13 mouse cellular contexts compared by ENCODE assay signal in genomic region chr6:24585431-24586310, GRCm38 (mm10). TPM values are rescaled to one million over a fixed set of nuclear protein-coding genes. Genes with fewer than 3 reads are reported as not detected.
DNase-seq lines count a peak whose midpoint lies in the region; ATAC-seq lines count a peak whose summit lies in the region.
"Had no signal": no experiment of that assay in that cellular context is flagged by ENCODE, and none has a peak within 500 bp of the region (broad histone marks: within the 10 kb centered on the region; RNA-seq: fewer than 3 reads in every experiment).

No protein-coding gene starts in this region.

- no peaks in the 10 kb centered on the region for H3K27me3 ChIP-seq in intestine, embryonic 15.5 days (replicated peaks)
- H3K27me3 ChIP-seq: liver, embryonic 12.5 days; midbrain, embryonic 15.5 days had no signal

- peak; percentile 36; the same call in 1 of the 2 replicates for ATAC-seq in intestine, embryonic 15.5 days
- ATAC-seq: activated CD4-positive, CD25-positive, alpha-beta regulatory T cell, adult 4 months; forebrain, embryonic 16.5 days; liver, embryonic 12.5 days; midbrain, embryonic 15.5 days had no signal

- H3K9ac ChIP-seq in intestine, embryonic 15.5 days, result no peak overlapping the region
- H3K9ac ChIP-seq: liver, embryonic 12.5 days; midbrain, embryonic 15.5 days had no signal

- H3K4me1 ChIP-seq in brown adipose tissue, adult 24 weeks (ENCODE audit: control insufficient read depth, insufficient read depth, insufficient read length, low read length), result peaks cover 2% of the 10 kb centered on the region; the same call in 1 of the 2 replicates
- no peaks in the 10 kb centered on the region for H3K4me1 ChIP-seq in intestine, embryonic 15.5 days (replicated peaks)

- 39% methylated on average over 10 of the region's 10 CpGs for WGBS in intestine, embryonic 15.5 days

- no peak overlapping the region for H3K4me3 ChIP-seq in brown adipose tissue, adult 24 weeks (ENCODE audit: insufficient read depth, low read depth, low read length)
- H3K4me3 ChIP-seq in intestine, embryonic 15.5 days (replicated peaks), result no peak overlapping the region
- H3K4me3 ChIP-seq: liver, embryonic 12.5 days; midbrain, embryonic 15.5 days had no signal

- no peaks in the 10 kb centered on the region for H3K9me3 ChIP-seq in intestine, embryonic 15.5 days
- H3K9me3 ChIP-seq: liver, embryonic 12.5 days; midbrain, embryonic 15.5 days had no signal

- H3K27ac ChIP-seq in brown adipose tissue, adult 24 weeks (replicated peaks; ENCODE audit: low read depth, low read length), result peak overlapping the region; percentile 96
- H3K27ac ChIP-seq in intestine, embryonic 15.5 days, result no peak overlapping the region
- H3K27ac ChIP-seq: liver, embryonic 12.5 days; midbrain, embryonic 15.5 days had no signal

- 0 out of 2 replicates have a peak overlapping the region, but pooled peaks have one; percentile 9 for H3K4me2 ChIP-seq in intestine, embryonic 15.5 days (replicated peaks)
- H3K4me2 ChIP-seq: liver, embryonic 12.5 days; midbrain, embryonic 15.5 days had no signal

- peak; percentile 23 for DNase-seq in kidney, adult 18-20 months
- no peak for DNase-seq in kidney, adult 11 months
- DNase-seq in 3T3-L1 (ENCODE audit: low read depth, low spot score), result peak; percentile 75
- no peak for DNase-seq in right cerebral cortex, adult 18-20 months
- no peak for DNase-seq in adipocyte (ENCODE audit: low spot score)
- no peak for DNase-seq in spleen, postnatal 14 days (ENCODE audit: low spot score in 2 of 2)
- DNase-seq: thymus, postnatal 25 days had no signal

- H3K36me3 ChIP-seq in intestine, embryonic 15.5 days, result no peaks in the 10 kb centered on the region
- H3K36me3 ChIP-seq: liver, embryonic 12.5 days; midbrain, embryonic 15.5 days had no signal

RNA-seq across cellular contexts. Expression of gene Lmod2, which starts 11.9 kb away (rescaled TPM):
- 5.3 and 6.8 TPM in 2 replicates for polyA plus RNA-seq in brown adipose tissue, adult 24 weeks (2012; ENCODE audit: insufficient read depth, insufficient read length, missing spikeins)
- not detected in 2 replicates for polyA plus RNA-seq in intestine, embryonic 15.5 days (2015; fragmentation: Nextera tagmentation; extraction: Ambion mirVana)
- polyA plus RNA-seq: activated CD4-positive, CD25-positive, alpha-beta regulatory T cell, adult 4 months; forebrain, embryonic 16.5 days; liver, embryonic 12.5 days; midbrain, embryonic 15.5 days had no signal

RNA-seq across cellular contexts. Expression of gene Asb15, which starts 57.7 kb away (rescaled TPM):
- 0.24 and 0.67 TPM in 2 replicates for polyA plus RNA-seq in brown adipose tissue, adult 24 weeks (2012; ENCODE audit: insufficient read depth, insufficient read length, missing spikeins)
- polyA plus RNA-seq in intestine, embryonic 15.5 days (2015; fragmentation: Nextera tagmentation; extraction: Ambion mirVana), result not detected in 2 replicates
- polyA plus RNA-seq: activated CD4-positive, CD25-positive, alpha-beta regulatory T cell, adult 4 months; forebrain, embryonic 16.5 days had no signal

RNA-seq across cellular contexts. Expression of gene Ndufa5, which starts 57.9 kb away (rescaled TPM):
- polyA plus RNA-seq in brown adipose tissue, adult 24 weeks (2012; ENCODE audit: insufficient read depth, insufficient read length, missing spikeins), result 1,161 and 1,624 TPM in 2 replicates
- polyA plus RNA-seq in intestine, embryonic 15.5 days (2015; fragmentation: Nextera tagmentation; extraction: Ambion mirVana), result 395 and 397 TPM in 2 replicates

Comparison
In these comparisons a context has a peak if more than half of its experiments do, and no peak if none do; other contexts are left out.
1. DNase-seq: peak in kidney, adult 18-20 months (single experiment) and 3T3-L1 (single experiment); none in kidney, adult 11 months (single experiment), right cerebral cortex, adult 18-20 months (single experiment), adipocyte (single experiment) and spleen, postnatal 14 days (0 of 2).